Mouse (Mus musculus): Measurements from ENCODE around the gene Immp2l. TPM values are rescaled to one million over a fixed set of nuclear protein-coding genes. Genes with fewer than 3 reads are reported as not detected.

The Immp2l gene
- polyA plus RNA-seq, 1 experiment: 4.2 TPM

DNA sequence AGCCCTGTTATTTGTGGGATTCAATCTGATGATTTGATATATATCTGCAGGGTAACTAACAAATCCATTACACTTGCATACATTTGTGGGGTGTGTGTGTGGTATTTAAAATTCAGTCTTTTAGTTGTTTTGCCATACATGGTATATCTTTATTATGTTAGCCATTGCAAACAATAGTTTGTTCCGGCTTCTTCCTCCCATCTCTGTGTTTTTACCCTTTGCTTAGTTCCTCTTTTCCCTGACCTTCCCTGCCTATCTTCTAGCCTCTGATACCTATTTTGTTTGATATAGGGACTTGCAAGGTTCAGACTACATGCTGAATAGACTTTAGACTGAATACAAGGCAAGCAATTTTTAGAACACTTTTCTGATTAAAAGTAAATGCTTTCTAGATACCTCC, 254.0 kb downstream of the Immp2l start:
- 89% methylated on average over 1 of the region's 1 CpGs for WGBS
- no peak for DNase-seq (ENCODE audit: low read depth, low spot score)

DNA sequence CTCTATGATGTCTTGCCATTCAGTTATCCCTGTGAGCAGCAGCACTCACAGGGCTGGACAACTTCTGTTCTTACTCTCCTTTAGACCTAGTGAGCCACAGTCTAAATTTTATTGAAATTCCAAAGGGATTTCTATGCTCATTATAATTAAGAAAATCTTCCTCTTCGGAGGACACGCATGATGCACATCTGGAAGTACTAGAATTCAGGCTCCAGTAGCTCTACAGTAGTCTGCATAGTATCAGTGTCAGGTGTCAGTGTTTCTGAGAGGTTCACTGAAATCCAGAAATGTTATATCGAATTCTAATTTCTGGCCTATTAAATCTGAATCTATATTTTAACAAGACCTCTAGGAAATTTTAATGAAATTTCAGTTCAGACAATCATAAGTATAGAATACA, 265.2 kb downstream of the Immp2l start:
- WGBS: 87% methylated on average over 3 of the region's 3 CpGs
- DNase-seq (ENCODE audit: low read depth, low spot score): no peak

DNA sequence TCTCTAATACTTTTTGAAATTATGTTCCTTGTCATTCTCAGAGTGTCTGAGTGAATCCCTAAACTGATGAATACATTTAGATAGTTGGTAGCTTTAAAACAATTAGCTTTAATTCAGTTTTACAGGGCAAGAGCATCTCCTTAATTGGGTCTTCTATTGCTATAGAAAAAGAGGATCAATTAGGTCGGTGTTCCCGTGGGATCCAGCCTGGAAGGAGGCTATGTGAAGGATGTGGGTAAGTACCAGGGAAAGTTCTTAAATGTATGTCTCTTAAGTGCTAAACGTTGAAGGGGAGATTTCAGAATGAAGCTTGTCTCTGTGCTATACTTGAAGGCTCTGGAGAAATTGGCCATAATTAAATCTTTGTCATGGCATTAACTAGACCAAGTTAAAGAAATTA, 283.1 kb downstream of the Immp2l start:
- DNase-seq (ENCODE audit: low read depth, low spot score): no peak
- WGBS: 78% methylated on average over 3 of the region's 3 CpGs

DNA sequence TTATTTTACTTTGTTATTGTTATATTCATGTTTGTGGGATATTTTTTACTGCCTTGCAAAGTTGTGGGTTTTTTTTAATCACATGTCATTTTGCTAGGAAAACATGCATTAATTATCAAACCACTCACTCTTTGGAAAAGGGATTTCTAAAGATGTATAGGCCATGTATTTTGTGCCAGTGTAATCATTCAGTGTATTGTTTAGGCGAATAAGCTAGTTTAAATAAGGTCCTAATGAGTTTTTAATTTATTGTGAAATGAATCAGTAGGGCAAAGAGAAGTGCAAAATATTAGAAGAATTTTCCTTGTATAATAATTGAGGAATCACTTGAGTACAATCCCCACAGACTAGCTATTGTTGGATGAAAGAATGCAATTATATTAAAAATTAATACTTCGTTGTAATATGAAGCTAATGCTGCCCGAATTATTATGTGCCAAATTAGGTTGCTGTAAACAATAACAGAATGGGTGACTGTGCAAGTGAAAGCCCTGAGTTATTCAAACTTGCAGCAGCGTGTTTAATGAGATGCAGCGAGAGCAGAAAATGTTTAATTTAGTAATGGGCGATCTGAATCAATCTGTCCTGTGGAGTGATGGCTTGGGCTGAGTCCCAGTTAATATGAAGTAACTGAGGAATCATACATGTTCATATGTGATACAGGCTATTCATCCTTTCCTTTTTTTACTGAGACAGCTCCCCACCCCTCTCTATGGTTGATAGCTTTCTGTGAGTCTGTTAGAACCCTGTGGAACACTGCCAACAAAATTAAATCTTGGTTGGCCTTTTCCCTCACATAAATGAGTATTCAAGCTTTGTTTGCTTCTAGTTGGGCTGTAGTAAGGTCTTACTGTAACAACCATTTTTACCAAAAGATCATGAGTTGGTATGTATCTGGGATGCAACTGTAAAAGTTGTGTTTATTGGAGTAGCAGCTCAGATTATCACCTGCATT, 285.1 kb downstream of the Immp2l start:
- WGBS: 87% methylated on average over 6 of the region's 6 CpGs
- no peak for DNase-seq (ENCODE audit: low read depth, low spot score)

DNA sequence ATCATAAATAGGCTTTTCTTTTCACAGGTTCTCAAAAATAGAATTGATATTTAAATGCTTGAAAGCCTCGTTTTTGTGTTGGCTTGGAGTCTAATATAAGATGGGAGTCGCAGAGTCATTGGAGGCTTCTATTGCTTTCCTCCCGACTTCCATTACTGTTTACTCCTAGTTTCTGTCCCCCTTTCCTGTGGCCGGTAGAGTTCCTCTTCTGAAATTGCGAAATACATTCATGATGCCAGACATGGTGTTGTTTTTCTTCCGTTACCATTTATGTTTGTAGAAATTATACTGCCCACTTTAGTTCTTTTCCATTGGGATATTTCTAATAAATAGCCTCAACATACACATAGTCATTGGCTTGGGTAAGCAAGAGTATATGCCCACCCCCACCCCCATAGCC, 289.5 kb downstream of the Immp2l start:
- no peak for DNase-seq (ENCODE audit: low read depth, low spot score)

DNA sequence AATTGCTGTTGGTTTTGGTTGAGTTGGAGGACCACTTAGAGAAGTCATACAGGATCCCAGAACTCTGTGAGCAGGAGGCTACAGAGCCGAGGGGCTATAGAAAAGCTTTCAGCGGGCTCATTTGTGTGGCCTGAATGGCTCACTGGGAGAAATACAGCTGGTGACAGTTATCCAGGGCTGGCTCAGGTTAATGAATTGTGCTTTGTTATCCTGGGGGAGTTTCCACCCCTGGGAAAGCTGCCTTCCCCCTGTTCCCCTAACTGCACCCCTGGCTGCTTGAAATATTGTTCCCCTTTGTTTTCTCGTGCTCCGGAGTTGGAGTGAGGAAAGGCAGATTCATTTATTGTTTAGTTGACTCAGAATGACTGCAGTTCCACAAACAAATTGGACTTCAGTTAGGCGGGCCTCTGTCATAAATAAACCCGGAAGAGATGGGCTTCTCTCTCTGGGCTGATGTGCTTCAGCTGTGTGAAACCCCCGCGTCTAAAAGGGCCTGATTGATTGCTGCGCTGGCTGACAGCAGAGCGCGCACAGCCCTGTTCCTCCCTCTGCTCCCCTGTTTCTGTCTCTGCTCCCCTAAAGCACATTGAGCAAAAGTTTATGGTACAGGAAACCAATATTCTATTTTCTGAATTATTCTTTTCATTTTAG, 291.0 kb downstream of the Immp2l start:
- DNase-seq (ENCODE audit: low read depth, low spot score): no peak
- WGBS: 30% methylated on average over 11 of the region's 11 CpGs

More for the DNA sequence above, 289.5 kb downstream of the Immp2l start:
- WGBS: 77% methylated on average over 6 of the region's 6 CpGs

DNA sequence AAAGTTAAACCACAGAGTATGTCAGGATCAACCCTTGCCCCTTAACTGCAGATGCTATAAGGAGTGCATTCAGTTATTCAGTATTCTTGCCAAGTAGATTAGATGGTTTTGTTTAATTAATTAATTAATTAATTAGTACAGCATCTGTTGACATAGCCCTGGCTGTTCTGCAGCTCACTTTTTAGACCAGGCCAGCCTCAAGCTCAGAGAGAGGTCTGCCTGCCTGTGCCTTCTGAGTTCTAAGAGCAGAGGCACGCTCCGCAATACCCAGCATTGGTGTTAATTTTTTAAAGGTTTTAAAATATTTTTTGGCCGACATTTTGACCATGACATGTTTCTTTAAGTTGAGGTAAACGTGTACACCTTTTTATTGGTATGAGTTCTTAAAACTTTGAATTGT, 292.0 kb downstream of the Immp2l start:
- DNase-seq (ENCODE audit: low read depth, low spot score): no peak
- 83% methylated on average over 4 of the region's 4 CpGs for WGBS

DNA sequence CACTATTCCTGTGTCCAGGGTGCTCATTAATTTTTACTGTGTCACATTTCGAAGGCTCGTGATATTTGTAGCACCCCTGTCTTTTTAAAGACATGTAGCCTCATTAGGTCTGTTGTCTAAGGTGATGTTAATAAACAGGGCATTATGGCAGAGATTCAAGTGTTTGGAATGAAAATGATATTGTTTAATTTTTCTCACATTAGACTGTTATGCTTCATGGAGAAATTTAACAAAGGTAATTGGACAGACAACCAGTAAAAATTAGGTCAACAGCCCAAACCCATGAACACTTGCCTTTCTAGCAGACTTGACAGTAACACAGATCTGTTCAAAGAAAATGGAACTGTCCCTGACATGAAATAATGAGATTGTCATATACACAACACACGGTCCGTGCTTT, 292.5 kb downstream of the Immp2l start:
- WGBS: 94% methylated on average over 4 of the region's 4 CpGs
- DNase-seq (ENCODE audit: low read depth, low spot score): no peak

DNA sequence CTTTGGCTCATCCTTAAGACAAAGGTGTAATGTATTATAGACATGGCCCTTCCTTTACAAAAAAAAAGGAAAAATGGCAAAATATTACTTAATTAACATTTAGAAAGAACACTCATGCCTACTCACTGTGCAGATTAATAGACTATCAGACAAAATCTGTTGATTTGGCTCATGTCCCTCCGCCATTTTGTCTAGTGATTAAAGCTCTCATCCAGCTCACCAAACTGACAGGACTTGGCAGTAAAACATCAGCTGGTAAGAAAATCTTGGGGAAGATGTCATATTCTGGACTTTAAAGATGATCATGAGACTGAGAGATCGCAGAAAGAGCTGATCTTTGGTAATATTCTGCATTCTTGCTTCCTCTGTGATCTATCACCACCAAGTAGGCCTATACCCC, 293.5 kb downstream of the Immp2l start:
- WGBS: 93% methylated on average over 2 of the region's 2 CpGs
- DNase-seq (ENCODE audit: low read depth, low spot score): no peak

DNA sequence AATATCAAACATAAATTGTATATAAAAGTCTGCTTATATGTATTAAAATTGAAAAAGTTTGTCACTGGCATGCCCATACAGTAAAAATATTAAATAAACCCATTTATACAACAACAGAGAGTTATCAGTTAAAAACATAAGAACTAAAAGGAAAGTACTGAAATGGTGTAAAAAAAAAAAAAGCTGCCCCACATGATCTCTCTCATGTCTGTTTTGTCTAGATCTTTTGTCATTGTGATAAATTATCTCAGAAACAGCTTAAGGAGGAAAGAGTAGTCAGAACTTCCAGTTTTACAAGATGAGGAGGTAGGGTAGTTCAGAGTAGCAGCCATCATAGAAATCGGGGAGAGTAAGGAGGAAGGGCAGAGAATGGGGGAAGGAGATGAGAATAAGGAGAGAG, 298.1 kb downstream of the Immp2l start:
- WGBS: 90% methylated on average over 1 of the region's 1 CpGs

DNA sequence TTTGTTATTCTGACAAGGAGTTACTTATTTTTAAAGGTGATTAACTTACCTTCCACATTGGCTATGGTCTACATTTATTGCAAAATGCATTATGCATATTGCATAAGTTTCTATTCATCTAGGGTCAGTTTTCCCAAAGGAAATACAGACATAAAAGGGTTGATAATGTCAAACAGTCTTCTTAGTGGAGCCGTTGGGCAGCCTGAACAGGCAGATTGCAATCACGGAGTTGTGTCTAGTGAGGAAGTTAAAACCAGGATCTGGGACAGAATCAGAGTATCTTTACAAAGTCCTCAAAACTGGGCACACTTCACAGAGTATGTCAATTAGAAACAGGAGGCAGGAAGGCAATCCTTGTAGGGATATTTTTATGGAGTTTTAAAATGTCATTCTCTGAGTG, 300.5 kb downstream of the Immp2l start:
- no peak for DNase-seq (ENCODE audit: low read depth, low spot score)
- 83% methylated on average over 2 of the region's 2 CpGs for WGBS

More for the DNA sequence above, 298.1 kb downstream of the Immp2l start:
- no peak for DNase-seq (ENCODE audit: low read depth, low spot score)

DNA sequence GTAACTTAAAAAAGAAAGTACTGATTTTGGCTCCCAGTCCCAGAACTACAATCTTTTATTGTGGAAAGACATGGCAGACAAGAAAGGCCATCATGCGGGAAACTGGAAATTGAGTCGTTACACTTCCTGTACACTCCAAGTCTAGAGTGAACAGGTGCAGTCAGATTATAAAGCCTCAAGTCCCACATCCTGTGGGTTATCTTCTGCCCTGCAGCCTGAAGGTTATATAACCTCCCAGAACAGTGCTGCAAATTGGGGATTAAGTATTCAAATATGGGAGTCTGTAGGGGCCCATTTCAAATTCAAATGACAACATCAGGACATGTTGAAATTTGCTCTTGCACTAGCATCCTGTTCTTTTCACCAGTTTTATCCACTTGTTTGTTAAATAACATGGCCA, 301.9 kb downstream of the Immp2l start:
- WGBS: 78% methylated on average over 2 of the region's 2 CpGs
- no peak for DNase-seq (ENCODE audit: low read depth, low spot score)

DNA sequence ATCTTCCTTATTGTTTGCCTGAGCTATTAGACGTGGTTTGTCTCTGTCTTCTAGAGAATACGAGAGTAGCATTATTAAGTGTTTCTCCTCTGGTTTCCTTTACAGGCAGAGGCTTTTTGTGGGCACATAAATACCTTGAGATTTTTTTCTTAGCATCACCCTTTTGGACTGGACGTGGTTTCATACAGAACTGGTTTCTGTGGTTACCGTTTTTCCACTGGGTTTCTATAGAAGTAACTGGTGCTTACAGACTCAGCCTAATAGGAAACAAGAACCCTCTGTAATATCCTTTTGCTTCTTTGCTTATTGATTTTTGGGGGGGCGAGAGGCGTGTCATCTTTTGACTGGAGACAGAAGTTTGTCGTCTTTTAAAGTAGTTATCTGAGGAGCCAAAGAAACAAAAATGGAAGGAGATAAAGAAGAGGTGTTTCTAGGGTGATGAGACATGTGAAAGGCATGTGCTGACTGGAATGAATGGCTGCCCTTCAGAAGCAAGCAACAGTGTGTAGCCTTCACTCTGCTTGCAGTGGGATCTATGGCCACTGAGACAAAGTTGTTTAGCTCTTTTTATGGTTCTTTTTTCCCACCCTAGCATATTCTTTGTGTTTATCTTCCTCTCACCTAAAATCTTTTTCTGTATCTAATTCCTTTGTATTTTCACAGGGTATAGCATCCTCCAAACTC, 307.2 kb downstream of the Immp2l start:
- no peak for DNase-seq (ENCODE audit: low read depth, low spot score)
- WGBS: 77% methylated on average over 7 of the region's 7 CpGs

DNA sequence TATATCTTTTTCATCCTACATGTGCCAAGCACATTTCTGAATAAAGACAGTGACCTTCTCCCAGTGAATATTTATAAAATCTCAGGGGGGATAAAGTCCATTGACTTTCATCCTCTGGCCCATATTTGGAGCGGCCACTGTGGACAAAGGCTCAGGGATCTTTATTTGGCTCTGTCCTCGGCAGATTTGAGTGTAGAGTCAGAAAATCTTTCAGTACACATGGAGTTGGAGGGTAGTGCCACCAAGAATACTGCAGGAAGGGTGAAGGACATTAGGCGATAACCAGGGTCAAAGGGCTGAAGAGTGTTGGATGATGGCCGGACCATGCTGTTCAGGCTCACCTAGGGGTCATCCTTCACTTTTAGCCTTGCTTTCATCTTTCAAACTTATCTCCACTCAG, 321.7 kb downstream of the Immp2l start:
- DNase-seq (ENCODE audit: low read depth, low spot score): no peak
- 86% methylated on average over 4 of the region's 4 CpGs for WGBS

DNA sequence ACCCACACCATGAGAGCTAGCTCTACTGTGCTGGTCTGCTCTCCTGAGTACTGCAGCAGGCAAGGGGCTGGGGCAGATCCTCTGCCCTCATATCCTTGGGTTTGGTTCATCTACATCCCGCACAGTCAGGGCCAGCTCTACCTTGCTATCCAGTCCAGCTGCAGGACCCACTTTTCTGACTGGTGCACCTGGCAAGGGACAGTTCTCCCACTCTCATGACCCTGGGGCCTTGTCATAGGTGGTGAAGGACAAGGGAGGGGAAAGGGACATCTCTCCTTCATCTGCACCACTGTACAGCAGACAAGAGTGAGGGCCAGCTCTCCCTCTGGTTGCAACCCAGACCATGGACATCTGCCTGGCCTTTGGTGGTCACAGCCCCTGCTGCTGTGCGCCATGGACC, 323.6 kb downstream of the Immp2l start:
- DNase-seq (ENCODE audit: low read depth, low spot score): no peak
- 96% methylated on average over 2 of the region's 2 CpGs for WGBS

DNA sequence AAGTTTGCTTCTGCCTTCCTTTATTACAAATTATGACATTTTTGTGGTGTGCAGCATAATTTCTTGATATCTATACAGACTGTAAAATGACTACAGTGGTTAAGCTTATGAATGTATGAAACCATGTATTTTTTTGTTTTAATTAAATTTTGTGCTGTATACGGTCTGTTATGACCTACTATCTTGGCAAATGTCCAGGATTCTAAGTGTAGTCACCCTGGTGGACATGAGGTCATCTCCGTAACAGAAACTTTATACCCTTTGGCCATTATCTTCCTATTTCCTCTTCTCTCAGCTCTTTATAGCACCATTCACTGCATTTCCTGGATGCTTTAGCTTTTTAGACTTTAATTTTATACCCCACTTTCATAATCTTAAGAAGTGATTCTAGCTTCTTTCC, 325.5 kb downstream of the Immp2l start:
- no peak for DNase-seq (ENCODE audit: low read depth, low spot score)
- 35% methylated on average over 2 of the region's 2 CpGs for WGBS

DNA sequence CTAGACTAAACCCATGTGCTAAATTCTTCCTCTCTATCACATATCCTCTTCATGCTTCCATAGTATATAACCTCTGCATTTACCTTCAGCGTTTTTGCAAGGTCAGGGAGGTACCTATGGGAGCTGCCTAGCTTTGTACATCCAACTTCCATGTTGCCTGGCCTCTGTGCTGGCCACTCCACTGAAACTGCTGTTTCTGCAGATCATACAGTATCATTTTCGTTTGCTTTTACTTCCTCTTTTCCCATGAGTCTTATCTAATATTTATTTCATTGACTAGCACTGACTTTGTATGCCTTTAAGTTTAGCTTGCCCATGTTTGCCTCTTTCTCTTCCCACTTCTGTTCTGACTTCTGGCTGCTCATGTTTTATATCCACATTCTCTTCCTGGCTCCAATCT, 325.9 kb downstream of the Immp2l start:
- 40% methylated on average over 2 of the region's 2 CpGs for WGBS
- no peak for DNase-seq (ENCODE audit: low read depth, low spot score)

DNA sequence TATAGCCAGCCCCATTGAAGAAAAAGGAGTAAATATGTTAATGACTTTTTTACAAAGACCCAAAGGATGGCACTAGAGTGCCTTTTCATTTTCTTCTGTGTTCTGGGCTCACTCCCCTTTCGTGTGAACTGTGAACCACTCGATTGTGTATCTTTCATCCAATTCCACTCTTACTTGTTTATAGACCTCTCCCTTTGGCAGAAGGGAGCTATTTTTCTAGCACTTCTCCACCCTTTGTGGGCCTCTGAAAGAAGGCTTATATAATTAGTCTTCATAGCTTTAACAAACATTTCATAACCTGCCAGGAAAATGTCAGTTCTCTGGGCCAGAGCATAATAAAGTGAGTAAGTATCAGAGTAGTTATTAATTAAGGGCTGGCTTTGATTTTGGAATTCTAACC, 327.4 kb downstream of the Immp2l start:
- 31% methylated on average over 2 of the region's 2 CpGs for WGBS
- no peak for DNase-seq (ENCODE audit: low read depth, low spot score)

DNA sequence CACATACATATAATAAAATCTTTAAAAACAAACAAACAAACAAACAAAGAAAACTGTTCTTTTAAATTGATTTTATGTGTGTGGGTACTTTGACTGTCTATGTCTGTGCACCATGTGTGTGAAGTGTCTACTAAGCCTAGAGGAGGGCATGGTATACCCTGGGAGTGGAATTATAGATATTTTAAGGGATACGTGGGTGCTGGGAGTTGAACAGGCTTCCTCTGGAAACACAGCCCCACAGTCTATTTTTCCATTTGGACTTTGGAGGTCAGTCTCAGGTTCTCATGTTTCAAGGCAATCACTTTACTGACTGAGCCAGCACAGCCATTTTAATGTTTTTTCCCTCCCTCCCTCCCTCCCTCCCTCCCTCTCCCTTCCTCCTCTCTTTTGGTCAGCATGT, 331.0 kb downstream of the Immp2l start:
- 52% methylated on average over 1 of the region's 1 CpGs for WGBS
- DNase-seq (ENCODE audit: low read depth, low spot score): no peak

DNA sequence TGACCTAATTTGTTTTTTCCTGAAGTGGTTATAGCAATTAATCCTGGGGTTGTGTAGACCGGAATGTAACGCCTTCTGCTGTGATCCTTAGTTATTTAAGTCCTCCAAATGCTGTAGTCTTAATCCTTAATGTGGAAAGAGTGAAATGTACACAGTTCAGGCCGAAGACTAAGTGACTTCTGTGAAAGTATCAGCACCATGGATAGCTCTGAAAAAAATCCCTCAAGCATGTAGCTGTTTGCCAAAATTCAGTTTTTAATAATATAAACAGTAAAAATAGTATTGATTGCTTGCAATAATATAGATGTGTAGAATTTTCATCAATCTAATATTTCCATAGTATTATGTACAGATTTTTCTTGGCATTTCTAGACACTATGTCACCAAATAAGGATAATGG, 332.1 kb downstream of the Immp2l start:
- DNase-seq (ENCODE audit: low read depth, low spot score): no peak
- WGBS: 54% methylated on average over 3 of the region's 3 CpGs

DNA sequence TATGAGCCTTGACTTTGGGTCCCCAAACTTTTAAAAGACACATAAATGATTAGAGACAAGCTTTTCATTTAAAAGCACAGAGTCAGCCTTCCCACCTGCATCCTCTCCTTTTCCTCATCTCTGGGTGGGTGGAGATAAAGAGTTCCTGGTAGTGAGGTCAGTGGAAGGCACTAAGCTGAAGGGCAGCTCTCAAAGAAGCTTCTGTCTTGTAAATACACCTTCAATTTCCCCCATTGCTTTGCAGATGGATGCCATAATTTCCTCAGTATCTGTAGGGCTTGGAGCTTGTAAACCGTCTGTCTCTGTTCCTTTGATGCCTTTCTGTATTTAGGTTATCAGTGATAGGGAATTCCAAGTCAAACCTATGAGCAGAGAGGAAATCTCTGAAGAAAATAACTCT, 362.8 kb downstream of the Immp2l start:
- 69% methylated on average over 1 of the region's 1 CpGs for WGBS
- DNase-seq (ENCODE audit: low read depth, low spot score): no peak
